Mouse (Mus musculus): ENCODE data around the gene Slc35f4. TPM values are rescaled to one million over a fixed set of nuclear protein-coding genes. Genes with fewer than 3 reads are reported as not detected.

The Slc35f4 gene
- 24.2 and 29.5 TPM in 2 replicates for polyA plus RNA-seq (2015; fragmentation: Nextera tagmentation; extraction: Ambion mirVana)

GRCm38 (mm10) chr14:49525931-49526291 is at the start of gene Slc35f4:
Slc35f4 (minus strand) TSS chr14:49526046.
- H3K9me3 ChIP-seq (ENCODE audit: control insufficient read depth, low read length), result no peaks in the 10 kb centered on the region
- peak within 1 kb of the TSS; percentile 74 for H3K9ac ChIP-seq (ENCODE audit: low read depth, low read length)
- 5% methylated on average over 6 of the region's 6 CpGs for WGBS
- H3K36me3 ChIP-seq (ENCODE audit: control insufficient read depth, insufficient read depth, low read length), result no peaks in the 10 kb centered on the region
- peak within 1 kb of the TSS; percentile 66 for H3K4me3 ChIP-seq (ENCODE audit: low read length)
- no peaks in the 10 kb centered on the region for H3K4me1 ChIP-seq (ENCODE audit: control insufficient read depth, insufficient read depth, low read depth, low read length)
- ATAC-seq, result peak; percentile 78
- H3K27ac ChIP-seq (ENCODE audit: low read depth, low read length), result peak within 1 kb of the TSS; percentile 77
- peak within 1 kb of the TSS; percentile 63 for H3K4me2 ChIP-seq (ENCODE audit: low read length)
- no peaks in the 10 kb centered on the region for H3K27me3 ChIP-seq (replicated peaks; ENCODE audit: control insufficient read depth, insufficient read depth, low read length)

- Histone ChIP-seq H3K27me3 (replicated peaks; ENCODE audit: control insufficient read depth, insufficient read depth, low read length) (no peaks in the 10 kb centered on the region), H3K4me2 (ENCODE audit: low read length) (no peak overlapping the region)
- ATAC-seq, result no peak
Measured at GRCm38 (mm10) chr14:49568369-49568768, 42.5 kb upstream of the Slc35f4 start.

DNA sequence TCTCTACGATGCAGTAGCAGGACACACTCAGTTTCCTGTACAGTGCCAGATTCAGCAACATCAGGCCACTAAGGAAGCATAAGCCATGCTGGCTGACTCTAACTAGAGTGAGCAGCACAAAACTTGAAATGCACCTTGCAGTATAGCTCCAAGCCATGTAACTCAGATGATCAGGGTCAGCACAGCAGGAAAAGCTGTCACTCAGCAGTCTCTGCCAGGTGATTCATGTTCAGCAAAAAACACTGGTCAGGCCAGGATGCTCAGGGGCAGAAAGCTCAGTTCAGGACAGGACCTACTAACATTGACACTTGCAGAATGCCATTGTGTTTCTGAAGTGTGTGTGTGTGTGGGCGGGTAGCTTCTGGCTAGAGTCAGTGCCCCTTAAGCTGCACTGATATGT is 34.9 kb upstream of the Slc35f4 start:
- Histone ChIP-seq H3K27ac (ENCODE audit: low read depth, low read length) (no peak overlapping the region), H3K4me3 (ENCODE audit: low read length) (no peak overlapping the region)
- 76% methylated on average over 2 of the region's 2 CpGs for WGBS

More at GRCm38 (mm10) chr14:49568369-49568768, 42.5 kb upstream of the Slc35f4 start:
- H3K36me3 ChIP-seq (ENCODE audit: control insufficient read depth, insufficient read depth, low read length), result no peaks in the 10 kb centered on the region
- no peaks in the 10 kb centered on the region for H3K9me3 ChIP-seq (ENCODE audit: control insufficient read depth, low read length)
- H3K4me1 ChIP-seq (ENCODE audit: control insufficient read depth, insufficient read depth, low read depth, low read length), result no peaks in the 10 kb centered on the region
- H3K4me3 ChIP-seq (ENCODE audit: low read length), result no peak overlapping the region
- no peak overlapping the region for H3K27ac ChIP-seq (ENCODE audit: low read depth, low read length)
- no peak overlapping the region for H3K9ac ChIP-seq (ENCODE audit: low read depth, low read length)

DNA sequence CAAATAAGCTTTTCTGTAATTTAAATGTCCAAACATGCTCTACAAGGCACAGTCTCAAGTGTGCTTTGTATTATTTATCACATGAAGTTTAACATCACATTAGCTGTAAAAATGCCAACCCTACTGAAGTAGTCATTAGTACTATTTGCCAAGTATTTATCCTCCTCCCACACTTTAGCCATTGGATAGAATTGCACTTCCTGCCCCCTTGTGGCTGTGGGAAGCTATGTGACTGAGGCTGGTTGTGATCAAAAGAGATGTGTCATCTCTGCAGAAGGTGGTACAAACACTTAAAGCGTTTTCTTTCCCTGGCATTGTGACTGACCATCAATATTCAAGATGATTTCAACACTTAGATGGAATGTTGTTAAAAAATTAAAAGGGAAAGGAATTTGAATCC is 14.3 kb upstream of the Slc35f4 start:
- no peak overlapping the region for H3K9ac ChIP-seq (ENCODE audit: low read depth, low read length)

More for the DNA sequence above, 34.9 kb upstream of the Slc35f4 start:
- Histone ChIP-seq H3K27me3 (replicated peaks; ENCODE audit: control insufficient read depth, insufficient read depth, low read length) (no peaks in the 10 kb centered on the region), H3K36me3 (ENCODE audit: control insufficient read depth, insufficient read depth, low read length) (no peaks in the 10 kb centered on the region), H3K4me1 (ENCODE audit: control insufficient read depth, insufficient read depth, low read depth, low read length) (no peaks in the 10 kb centered on the region), H3K9ac (ENCODE audit: low read depth, low read length) (no peak overlapping the region), H3K4me2 (ENCODE audit: low read length) (no peak overlapping the region), H3K9me3 (ENCODE audit: control insufficient read depth, low read length) (no peaks in the 10 kb centered on the region)
- no peak for ATAC-seq

DNA sequence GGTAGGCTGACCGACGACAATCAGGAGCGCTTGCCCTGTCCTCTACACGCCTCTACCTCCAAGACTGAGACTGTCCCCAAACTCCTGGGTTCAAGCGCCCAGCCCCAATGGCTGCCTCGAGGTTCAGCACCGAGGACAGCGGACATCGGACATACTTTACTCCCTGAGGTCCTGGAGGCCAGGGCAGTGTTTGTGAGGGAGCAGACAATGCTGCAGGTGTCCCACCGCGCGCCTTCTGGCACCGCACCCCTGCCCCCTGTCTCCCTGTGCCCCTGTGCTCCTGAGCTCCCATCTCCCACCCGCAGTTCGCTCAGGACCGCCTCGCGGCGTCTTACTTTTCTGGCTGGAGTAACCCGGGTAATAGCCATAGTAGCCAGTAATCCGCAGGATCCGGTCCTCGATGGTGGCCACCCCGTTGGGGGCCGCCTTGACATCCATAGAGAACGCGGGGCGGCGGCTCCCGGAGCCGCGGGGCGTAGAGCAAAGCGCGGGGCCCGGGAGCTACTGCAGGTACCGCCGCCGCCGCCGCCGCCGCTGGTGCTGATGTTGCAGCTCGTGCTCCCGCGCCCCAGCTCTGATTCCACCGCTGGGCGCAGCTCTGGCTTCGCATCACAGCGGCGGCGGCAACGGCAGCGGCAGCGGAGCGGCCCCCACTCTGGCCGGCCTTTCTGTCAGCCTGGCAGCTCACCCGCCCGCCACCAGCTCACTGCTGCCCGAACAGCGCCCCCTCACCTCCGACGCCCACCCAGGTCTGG is 493 bp downstream of the Slc35f4 start:
- ATAC-seq, result peak; percentile 87
- H3K9ac ChIP-seq (ENCODE audit: low read depth, low read length), result peak overlapping the region; percentile 74
- H3K4me3 ChIP-seq (ENCODE audit: low read length), result peak overlapping the region; percentile 66
- H3K36me3 ChIP-seq (ENCODE audit: control insufficient read depth, insufficient read depth, low read length), result no peaks in the 10 kb centered on the region
- peak overlapping the region; percentile 63 for H3K4me2 ChIP-seq (ENCODE audit: low read length)
- H3K27me3 ChIP-seq (replicated peaks; ENCODE audit: control insufficient read depth, insufficient read depth, low read length), result no peaks in the 10 kb centered on the region
- no peaks in the 10 kb centered on the region for H3K9me3 ChIP-seq (ENCODE audit: control insufficient read depth, low read length)
- H3K27ac ChIP-seq (ENCODE audit: low read depth, low read length), result peak overlapping the region; percentile 77
- no peaks in the 10 kb centered on the region for H3K4me1 ChIP-seq (ENCODE audit: control insufficient read depth, insufficient read depth, low read depth, low read length)
- under 1% methylated on average over 63 of the region's 63 CpGs for WGBS

More for the DNA sequence above, 14.3 kb upstream of the Slc35f4 start:
- WGBS, result 56% methylated on average over 1 of the region's 1 CpGs
- no peak for ATAC-seq
- Histone ChIP-seq H3K36me3 (ENCODE audit: control insufficient read depth, insufficient read depth, low read length) (no peaks in the 10 kb centered on the region), H3K4me3 (ENCODE audit: low read length) (no peak overlapping the region), H3K9me3 (ENCODE audit: control insufficient read depth, low read length) (no peaks in the 10 kb centered on the region), H3K27me3 (replicated peaks; ENCODE audit: control insufficient read depth, insufficient read depth, low read length) (no peaks in the 10 kb centered on the region), H3K4me1 (ENCODE audit: control insufficient read depth, insufficient read depth, low read depth, low read length) (no peaks in the 10 kb centered on the region), H3K27ac (ENCODE audit: low read depth, low read length) (no peak overlapping the region), H3K4me2 (ENCODE audit: low read length) (no peak overlapping the region)

GRCm38 (mm10) chr14:49524665-49525064 is 1.2 kb downstream of the Slc35f4 start:
- no peaks in the 10 kb centered on the region for H3K4me1 ChIP-seq (ENCODE audit: control insufficient read depth, insufficient read depth, low read depth, low read length)
- H3K4me3 ChIP-seq (ENCODE audit: low read length), result peak overlapping the region; percentile 66
- whole genome bisulfite sequencing, result 54% methylated on average over 7 of the region's 8 CpGs
- H3K9ac ChIP-seq (ENCODE audit: low read depth, low read length), result peak overlapping the region; percentile 74
- H3K4me2 ChIP-seq (ENCODE audit: low read length), result peak overlapping the region; percentile 63
- no peaks in the 10 kb centered on the region for H3K9me3 ChIP-seq (ENCODE audit: control insufficient read depth, low read length)
- peak overlapping the region; percentile 77; the same call in 1 of the 2 replicates for H3K27ac ChIP-seq (ENCODE audit: low read depth, low read length)
- H3K27me3 ChIP-seq (replicated peaks; ENCODE audit: control insufficient read depth, insufficient read depth, low read length), result no peaks in the 10 kb centered on the region
- no peaks in the 10 kb centered on the region for H3K36me3 ChIP-seq (ENCODE audit: control insufficient read depth, insufficient read depth, low read length)
- peak; percentile 72 for ATAC-seq

- Histone ChIP-seq H3K4me1 (ENCODE audit: control insufficient read depth, insufficient read depth, low read depth, low read length) (no peaks in the 10 kb centered on the region), H3K27me3 (replicated peaks; ENCODE audit: control insufficient read depth, insufficient read depth, low read length) (no peaks in the 10 kb centered on the region), H3K4me2 (ENCODE audit: low read length) (no peak overlapping the region), H3K4me3 (ENCODE audit: low read length) (no peak overlapping the region), H3K36me3 (ENCODE audit: control insufficient read depth, insufficient read depth, low read length) (no peaks in the 10 kb centered on the region), H3K9me3 (ENCODE audit: control insufficient read depth, low read length) (no peaks in the 10 kb centered on the region), H3K27ac (ENCODE audit: low read depth, low read length) (no peak overlapping the region), H3K9ac (ENCODE audit: low read depth, low read length) (no peak overlapping the region)
- 84% methylated on average over 2 of the region's 2 CpGs for WGBS
- no peak for ATAC-seq
Measured at GRCm38 (mm10) chr14:49515096-49515665, 10.7 kb downstream of the Slc35f4 start.

DNA sequence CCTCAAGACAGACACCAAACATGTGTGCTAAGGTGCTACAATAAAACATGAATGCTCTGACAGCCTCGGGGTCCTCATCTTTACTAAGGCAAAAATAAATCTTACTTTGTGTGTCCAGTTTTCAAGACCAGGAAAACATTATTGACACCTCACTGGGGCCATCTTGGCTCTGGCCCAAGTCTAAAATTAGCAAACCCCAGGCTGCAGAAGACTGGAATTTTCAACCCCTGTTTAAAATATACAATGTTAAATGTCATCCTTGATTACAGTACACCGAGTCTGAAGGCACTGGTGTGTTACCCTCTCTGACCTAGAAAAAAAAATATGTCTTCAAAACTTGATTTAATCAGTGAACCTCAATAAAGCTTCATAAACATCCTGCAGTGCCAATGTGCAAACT is 11.7 kb downstream of the Slc35f4 start:
- 70% methylated on average over 2 of the region's 2 CpGs for WGBS
- Histone ChIP-seq H3K4me1 (ENCODE audit: control insufficient read depth, insufficient read depth, low read depth, low read length) (no peaks in the 10 kb centered on the region), H3K27ac (ENCODE audit: low read depth, low read length) (no peak overlapping the region), H3K36me3 (ENCODE audit: control insufficient read depth, insufficient read depth, low read length) (no peaks in the 10 kb centered on the region), H3K27me3 (replicated peaks; ENCODE audit: control insufficient read depth, insufficient read depth, low read length) (no peaks in the 10 kb centered on the region), H3K4me2 (ENCODE audit: low read length) (no peak overlapping the region), H3K4me3 (ENCODE audit: low read length) (no peak overlapping the region), H3K9ac (ENCODE audit: low read depth, low read length) (no peak overlapping the region), H3K9me3 (ENCODE audit: control insufficient read depth, low read length) (no peaks in the 10 kb centered on the region)
- ATAC-seq, result no peak

DNA sequence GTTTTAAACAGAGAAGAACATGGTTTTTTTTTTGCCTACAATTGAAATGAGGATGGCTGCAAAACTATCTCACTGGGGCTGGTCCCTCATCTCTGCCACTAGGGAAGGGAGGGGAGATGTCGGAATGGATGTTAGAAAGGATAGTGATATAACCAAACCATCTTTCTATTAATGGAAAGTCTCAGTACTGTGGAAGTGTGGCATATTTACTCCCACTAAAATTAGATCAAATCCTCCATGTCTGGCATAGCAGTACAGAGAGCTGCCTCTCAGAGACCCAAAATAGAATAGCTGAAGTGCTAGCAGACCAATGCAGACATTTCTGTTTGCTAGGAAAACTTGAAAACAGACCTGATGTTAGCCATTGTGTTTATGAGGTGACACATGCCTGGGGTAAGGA is 30.7 kb downstream of the Slc35f4 start:
- ATAC-seq, result no peak
- Histone ChIP-seq H3K27ac (ENCODE audit: low read depth, low read length) (no peak overlapping the region), H3K4me2 (ENCODE audit: low read length) (no peak overlapping the region), H3K36me3 (ENCODE audit: control insufficient read depth, insufficient read depth, low read length) (no peaks in the 10 kb centered on the region), H3K4me3 (ENCODE audit: low read length) (no peak overlapping the region), H3K9ac (ENCODE audit: low read depth, low read length) (no peak overlapping the region), H3K27me3 (replicated peaks; ENCODE audit: control insufficient read depth, insufficient read depth, low read length) (no peaks in the 10 kb centered on the region), H3K9me3 (ENCODE audit: control insufficient read depth, low read length) (no peaks in the 10 kb centered on the region), H3K4me1 (ENCODE audit: control insufficient read depth, insufficient read depth, low read depth, low read length) (no peaks in the 10 kb centered on the region)
- 91% methylated on average over 1 of the region's 1 CpGs for WGBS
